25 mouse cellular contexts compared by ENCODE assay signal in the genomic region with DNA sequence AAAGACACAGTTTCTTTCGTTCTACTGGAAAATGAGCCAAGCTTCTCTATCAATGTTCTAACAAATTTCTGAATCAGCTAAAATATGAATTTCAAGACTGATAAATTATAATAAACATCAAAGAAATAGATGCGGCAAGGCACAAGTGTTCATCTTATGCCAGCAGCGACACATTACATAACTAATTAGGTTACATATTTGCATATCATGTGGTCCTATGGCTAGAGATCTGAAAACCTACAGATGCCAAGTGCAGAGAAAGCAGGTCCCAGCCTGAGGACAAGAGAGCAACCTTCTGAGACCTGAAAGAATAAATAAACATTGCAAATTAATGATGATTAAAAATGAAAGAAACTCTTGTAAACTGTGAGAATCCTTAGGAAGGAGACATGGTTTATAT.
"Had no signal": no experiment of that assay in that cellular context is flagged by ENCODE, and none has a peak within 500 bp of the region (broad histone marks: within the 10 kb centered on the region; RNA-seq: fewer than 3 reads in every experiment).

No protein-coding gene starts in this region.

- H3K9me3 ChIP-seq: heart, embryonic 10.5 days; heart, embryonic 12.5 days; hindbrain, embryonic 10.5 days; hindbrain, embryonic 12.5 days; intestine, embryonic 15.5 days; limb, embryonic 10.5 days; limb, embryonic 12.5 days had no signal

- H3K4me3 ChIP-seq: gastrocnemius, adult 2 months; heart, embryonic 10.5 days; heart, embryonic 12.5 days; hindbrain, embryonic 10.5 days; hindbrain, embryonic 12.5 days; intestine, embryonic 15.5 days; layer of hippocampus, adult 2 months; left cerebral cortex, adult 2 months; limb, embryonic 10.5 days; limb, embryonic 12.5 days had no signal

- H3K36me3 ChIP-seq: heart, embryonic 10.5 days; heart, embryonic 12.5 days; hindbrain, embryonic 10.5 days; hindbrain, embryonic 12.5 days; intestine, embryonic 15.5 days; limb, embryonic 10.5 days; limb, embryonic 12.5 days had no signal

- H3K4me1 ChIP-seq: heart, embryonic 10.5 days; heart, embryonic 12.5 days; hindbrain, embryonic 10.5 days; hindbrain, embryonic 12.5 days; intestine, embryonic 15.5 days; limb, embryonic 10.5 days; limb, embryonic 12.5 days had no signal

- H3K27ac ChIP-seq: gastrocnemius, adult 2 months; heart, embryonic 10.5 days; hindbrain, embryonic 10.5 days; hindbrain, embryonic 12.5 days; hindbrain, embryonic 14.5 days; intestine, embryonic 15.5 days; layer of hippocampus, adult 2 months; left cerebral cortex, adult 2 months; limb, embryonic 10.5 days; limb, embryonic 12.5 days had no signal

- H3K27me3 ChIP-seq: heart, embryonic 12.5 days; hindbrain, embryonic 12.5 days; intestine, embryonic 15.5 days; limb, embryonic 12.5 days had no signal

- H3K4me2 ChIP-seq: heart, embryonic 12.5 days; hindbrain, embryonic 12.5 days; hindbrain, embryonic 14.5 days; intestine, embryonic 15.5 days; limb, embryonic 12.5 days had no signal

- DNase-seq: gastrocnemius, adult 2 months; gastrocnemius, postnatal 10 days; gastrocnemius, postnatal 25 days; heart, adult 18-20 months; heart, postnatal 10 days; heart, postnatal 4 days; kidney, adult 18-20 months; kidney, adult 8-10 months; kidney, postnatal 10 days; kidney, postnatal 25 days; kidney, postnatal 4 days; liver had no signal

- ATAC-seq: hindbrain, embryonic 16.5 days; inflammation-experienced regulatory T-cells, adult 6 months; intestine, embryonic 15.5 days; intestine, postnatal 0 days had no signal

- H3K9ac ChIP-seq: heart, embryonic 12.5 days; hindbrain, embryonic 12.5 days; hindbrain, embryonic 14.5 days; intestine, embryonic 15.5 days; limb, embryonic 12.5 days had no signal
